Mouse (Mus musculus) ES-Bruce4 (cell line): ENCODE measurements around the gene Ryr3. TPM values are rescaled to one million over a fixed set of nuclear protein-coding genes. Genes with fewer than 3 reads are reported as not detected.

ENCODE experiments used
- H3K27ac ChIP-seq: 2 replicates; pipeline ENCODE4 v1.5.1; 2012; ENCODE audit warnings: low read length, inconsistent platforms; ENCODE audit not compliant: insufficient read depth
- H3K27me3 ChIP-seq: 2 replicates; pipeline ENCODE4 v1.6.1; 2012; ENCODE audit warnings: mild to moderate bottlenecking, low read length, inconsistent platforms; ENCODE audit not compliant: control insufficient read depth, poor library complexity, insufficient read depth, severe bottlenecking
- H3K36me3 ChIP-seq: 2 replicates; pipeline ENCODE4 v1.6.1; 2012; ENCODE audit warnings: inconsistent platforms, mild to moderate bottlenecking, low read length, moderate library complexity; ENCODE audit not compliant: control insufficient read depth, poor library complexity, insufficient read depth, severe bottlenecking
- H3K4me1 ChIP-seq: one replicate; pipeline ENCODE4 v1.8.1; 2011; ENCODE audit warnings: low read length; ENCODE audit not compliant: control insufficient read depth, insufficient read depth
- H3K4me3 ChIP-seq: 2 replicates; pipeline ENCODE4 v1.5.1; 2011; ENCODE audit warnings: low read depth, mild to moderate bottlenecking, low read length
- H3K9ac ChIP-seq: 2 replicates; pipeline ENCODE4 v1.6.1; 2012; ENCODE audit warnings: low read depth, mild to moderate bottlenecking, inconsistent platforms; ENCODE audit not compliant: poor library complexity, severe bottlenecking
- H3K9me3 ChIP-seq: replicated peaks from 2 replicates; pipeline ENCODE4 v1.6.1; 2012; ENCODE audit warnings: mild to moderate bottlenecking, low read length, inconsistent platforms; ENCODE audit not compliant: control insufficient read depth, poor library complexity, insufficient read depth, severe bottlenecking
- CTCF ChIP-seq: IDR thresholded peaks from one replicate; pipeline ENCODE4 v1.8.1; 2011; ENCODE audit warnings: low read depth, low read length
- EP300 ChIP-seq: IDR thresholded peaks from 2 replicates; pipeline ENCODE4 v1.6.1; 2011; ENCODE audit warnings: low read depth, low read length; ENCODE audit not compliant: insufficient read depth
- POLR2A ChIP-seq: IDR thresholded peaks from one replicate; pipeline ENCODE4 v1.8.1; 2011; ENCODE audit warnings: low read length; ENCODE audit not compliant: insufficient read depth
- polyA plus RNA-seq: library from polyadenylated mRNA; stranded (reverse); fragments of >200 nt; gene quantifications from 2 replicates; pipeline ENCODE4 v1.2.4, GENCODE M21; 2011; ENCODE audit warnings: low read depth; ENCODE audit not compliant: missing spikeins, insufficient read depth, insufficient read length

The Ryr3 gene
- polyA plus RNA-seq, 1 experiment = 0.06 TPM

GRCm38 (mm10) chr2:112866043-112866551, 350.8 kb downstream of the Ryr3 start:
- TF ChIP-seq CTCF (no peak), EP300 (no peak), POLR2A (no peak)
- Histone ChIP-seq H3K27me3 (no peaks in the 10 kb centered on the region), H3K36me3 (no peaks in the 10 kb centered on the region), H3K4me3 (no peak overlapping the region), H3K9me3 (no peaks in the 10 kb centered on the region), H3K27ac (no peak overlapping the region), H3K9ac (no peak overlapping the region), H3K4me1 (no peaks in the 10 kb centered on the region)

DNA sequence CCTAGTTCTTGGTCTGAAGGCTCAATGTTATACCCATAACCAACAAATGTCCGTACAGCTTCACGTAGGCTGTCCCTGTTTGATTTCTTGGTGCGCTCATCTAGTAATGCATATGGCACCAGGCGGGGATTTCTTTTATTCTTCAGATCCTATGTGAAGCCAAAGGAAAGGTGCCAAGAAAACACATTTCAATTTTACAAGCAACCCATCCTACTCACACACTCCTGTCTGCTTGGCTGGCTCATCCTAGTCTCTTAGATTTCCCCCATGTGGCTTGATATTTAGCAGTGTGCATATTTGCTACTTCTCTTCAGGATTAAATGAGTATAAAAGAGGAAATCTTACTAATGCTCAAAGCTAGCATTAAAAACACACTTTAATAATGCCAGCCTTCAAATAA, 355.1 kb downstream of the Ryr3 start:
- no peak overlapping the region for H3K4me3 ChIP-seq

DNA sequence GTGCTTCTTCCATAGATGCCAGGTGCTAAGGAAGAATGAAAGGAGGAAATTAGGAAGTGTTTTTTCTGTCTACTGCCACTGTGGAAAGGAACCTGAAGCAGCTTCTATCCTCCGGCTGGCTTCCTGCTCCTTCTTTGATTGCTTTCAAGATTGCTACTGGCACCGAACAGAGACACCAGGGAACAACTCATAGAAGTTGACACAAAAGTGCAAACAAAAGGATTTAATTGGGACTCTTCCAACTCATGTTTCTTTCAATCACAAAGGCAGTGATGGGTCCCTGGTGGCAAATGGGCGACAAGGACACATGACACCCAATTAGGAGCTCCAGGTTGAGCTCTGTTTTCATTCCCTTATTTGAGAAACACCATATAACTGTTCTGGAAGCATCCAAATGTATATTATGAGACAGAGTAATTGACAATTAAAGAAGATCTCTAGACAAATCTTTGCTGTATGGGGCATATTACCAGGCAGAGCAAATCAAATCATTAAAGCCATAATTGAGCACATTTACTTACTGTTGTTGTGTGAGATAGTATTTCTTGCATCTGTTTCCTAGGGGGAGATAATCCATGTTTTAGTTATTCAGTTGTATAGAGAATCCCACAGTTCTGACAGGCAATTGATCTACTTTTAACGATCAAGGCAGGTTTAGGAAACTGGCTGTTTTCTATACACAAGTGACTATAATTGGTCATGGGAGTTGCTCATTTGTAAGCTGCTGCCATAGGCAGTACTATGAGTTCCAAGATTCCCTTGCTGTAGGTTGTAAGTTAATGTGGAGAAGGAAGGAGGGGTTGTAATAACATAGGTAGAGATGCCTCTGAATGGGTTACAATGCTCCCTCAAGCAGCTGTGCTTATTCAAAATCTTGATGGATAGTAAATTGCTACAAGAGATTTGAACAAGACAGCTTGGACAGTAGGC, 371.0 kb downstream of the Ryr3 start:
- H3K9ac ChIP-seq = no peak overlapping the region

More for the DNA sequence above, 355.1 kb downstream of the Ryr3 start:
- no peak for TF ChIP-seq POLR2A
- no peak for TF ChIP-seq EP300
- H3K9me3 ChIP-seq = no peaks in the 10 kb centered on the region
- H3K9ac ChIP-seq = no peak overlapping the region
- no peaks in the 10 kb centered on the region for H3K36me3 ChIP-seq
- H3K27me3 ChIP-seq = no peaks in the 10 kb centered on the region
- H3K27ac ChIP-seq = no peak overlapping the region
- no peaks in the 10 kb centered on the region for H3K4me1 ChIP-seq

DNA sequence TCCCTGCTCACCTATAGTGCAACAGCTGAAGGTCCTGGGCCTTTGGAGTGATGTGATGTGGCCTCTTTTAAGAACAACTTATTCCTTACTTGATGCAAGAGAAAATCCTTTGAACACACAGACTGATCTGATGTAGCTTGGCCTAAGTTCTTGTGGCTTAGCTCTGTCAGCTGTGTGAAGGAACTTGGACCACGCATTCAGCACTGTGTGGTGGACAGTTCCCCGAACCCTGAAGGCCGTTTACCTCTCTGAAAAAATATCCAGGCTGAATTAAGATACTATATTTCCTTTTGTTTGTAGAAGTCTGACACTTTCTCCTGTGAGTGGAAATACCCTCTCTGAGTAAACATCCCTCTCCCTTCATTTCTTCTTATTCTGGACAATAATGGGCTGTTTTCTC, 374.0 kb downstream of the Ryr3 start:
- TF ChIP-seq CTCF = no peak
- no peak for TF ChIP-seq EP300
- TF ChIP-seq POLR2A = no peak
- no peaks in the 10 kb centered on the region for H3K36me3 ChIP-seq
- H3K9me3 ChIP-seq = no peaks in the 10 kb centered on the region
- H3K27ac ChIP-seq = no peak overlapping the region
- no peak overlapping the region for H3K9ac ChIP-seq
- H3K27me3 ChIP-seq = no peaks in the 10 kb centered on the region
- H3K4me1 ChIP-seq = no peaks in the 10 kb centered on the region
- no peak overlapping the region for H3K4me3 ChIP-seq

More for the DNA sequence above, 371.0 kb downstream of the Ryr3 start:
- Histone ChIP-seq H3K9me3 (peaks cover 3% of the 10 kb centered on the region; the same call in 1 of the 2 replicates), H3K4me1 (no peaks in the 10 kb centered on the region), H3K36me3 (no peaks in the 10 kb centered on the region), H3K27me3 (0 out of 2 replicates have a peak, but pooled peaks cover 1% of the 10 kb centered on the region), H3K27ac (no peak overlapping the region), H3K4me3 (no peak overlapping the region)
- no peak for TF ChIP-seq EP300
- no peak for TF ChIP-seq CTCF
- no peak for TF ChIP-seq POLR2A

DNA sequence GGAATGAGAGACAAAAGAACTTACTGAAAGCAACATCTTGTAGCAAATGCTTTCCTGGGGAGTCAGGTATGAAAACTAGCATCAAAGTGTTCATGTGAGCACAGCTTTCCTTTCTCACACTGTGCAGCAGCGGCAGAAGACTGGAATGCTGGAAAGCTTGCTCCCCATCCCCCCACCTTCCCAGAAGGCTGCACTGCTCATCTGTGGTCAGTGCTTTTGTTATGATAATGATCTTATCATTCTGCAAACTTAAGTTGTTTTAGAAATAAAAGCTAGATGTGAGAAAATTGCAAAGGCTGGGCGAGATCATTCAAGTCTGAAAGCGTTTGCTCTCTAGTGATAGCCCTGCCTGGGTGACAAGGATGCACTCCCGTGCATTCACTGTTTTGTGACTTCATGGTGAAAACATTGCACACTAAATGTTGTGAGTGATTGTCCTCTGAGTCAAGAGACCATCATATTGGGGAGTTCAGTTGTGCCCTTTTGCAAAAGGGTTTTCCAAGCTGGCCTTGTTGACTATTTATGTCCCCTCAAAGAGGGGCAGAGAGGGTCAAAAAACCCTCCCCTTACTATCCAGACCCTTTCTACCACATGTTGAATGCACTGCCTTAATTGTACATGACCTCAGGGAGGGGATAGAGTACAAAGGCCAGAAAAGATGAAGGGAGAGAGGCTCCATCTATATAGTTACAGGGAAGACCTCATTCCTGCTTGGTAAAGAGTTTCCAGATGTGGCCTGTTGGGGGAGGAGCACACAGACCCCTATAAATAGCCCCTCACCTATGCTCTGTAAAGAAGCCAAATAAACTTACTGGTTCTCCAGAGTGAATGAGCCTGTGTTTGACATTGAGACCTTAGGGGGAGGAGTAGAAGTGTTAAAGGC, 385.2 kb downstream of the Ryr3 start:
- H3K4me1 ChIP-seq = no peaks in the 10 kb centered on the region
- H3K27ac ChIP-seq = no peak overlapping the region
- H3K9me3 ChIP-seq = no peaks in the 10 kb centered on the region
- H3K9ac ChIP-seq = no peak overlapping the region
- TF ChIP-seq POLR2A = no peak
- no peak for TF ChIP-seq CTCF
- no peak for TF ChIP-seq EP300
- H3K36me3 ChIP-seq = no peaks in the 10 kb centered on the region
- H3K27me3 ChIP-seq = no peaks in the 10 kb centered on the region
- H3K4me3 ChIP-seq = no peak overlapping the region
